Mouse (Mus musculus): ENCODE data around the gene Stat2. TPM values are rescaled to one million over a fixed set of nuclear protein-coding genes. Genes with fewer than 3 reads are reported as not detected.

The Stat2 gene
- polyA plus RNA-seq, 1 experiment from 2014 or later = 10.9 TPM

DNA sequence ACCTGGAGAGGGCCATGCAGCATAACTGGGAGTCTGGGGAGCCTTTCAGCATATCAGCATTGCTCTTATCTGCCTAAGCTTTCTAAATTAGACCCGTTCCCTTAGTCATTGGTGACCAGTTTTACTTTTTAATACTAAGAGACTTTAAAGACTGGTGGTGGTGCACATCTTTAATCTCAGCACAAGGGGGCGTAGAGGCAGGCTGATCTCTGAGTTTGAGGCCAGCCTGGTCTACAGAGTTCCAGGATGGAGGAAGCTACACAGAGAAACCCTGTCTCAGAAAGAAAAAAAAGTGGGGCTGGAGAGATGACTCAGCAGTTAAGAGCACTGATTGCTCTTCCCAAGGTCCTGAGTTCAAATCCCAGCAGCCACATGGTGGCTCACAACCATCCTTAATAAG is 69.9 kb downstream of the Stat2 start:
- Histone ChIP-seq H3K4me2 (ENCODE audit: low read length) (no peak overlapping the region), H3K4me3 (replicated peaks; ENCODE audit: low read depth, low read length) (no peak overlapping the region), H3K27me3 (ENCODE audit: insufficient read depth, low read length) (no peaks in the 10 kb centered on the region), H3K4me1 (replicated peaks; ENCODE audit: insufficient read depth, low read length) (peaks cover 18% of the 10 kb centered on the region), H3K9ac (ENCODE audit: low read depth, low read length) (no peak overlapping the region), H3K27ac (no peak overlapping the region), H3K36me3 (ENCODE audit: insufficient read depth, low read length) (no peaks in the 10 kb centered on the region), H3K9me3 (replicated peaks; ENCODE audit: low read length) (no peaks in the 10 kb centered on the region)
- DNase-seq (ENCODE audit: low spot score) = no peak
- ATAC-seq (replicated peaks; ENCODE audit: low FRiP score, low read depth) = no peak
- WGBS = 85% methylated on average over 2 of the region's 2 CpGs
- TF ChIP-seq CTCF (IDR thresholded peaks at IDR 0.05; ENCODE audit: low read depth) = peak; percentile 51

Other genes with a start within 250 kb of the Stat2 start
- 769 and 820 TPM in 2 replicates for gene Naca, start 235.0 kb upstream of the Stat2 start, polyA plus RNA-seq (2015; fragmentation: Nextera tagmentation; extraction: Ambion mirVana)
- 467 and 468 TPM in 2 replicates for gene Ptges3, start 211.6 kb upstream of the Stat2 start, polyA plus RNA-seq (2015; fragmentation: Nextera tagmentation; extraction: Ambion mirVana)
- gene Atp5b, start 187.3 kb upstream of the Stat2 start, polyA plus RNA-seq (2015; fragmentation: Nextera tagmentation; extraction: Ambion mirVana) = 3,631 and 3,848 TPM in 2 replicates
- 9.8 and 11.3 TPM in 2 replicates for gene Baz2a, start 179.0 kb upstream of the Stat2 start, polyA plus RNA-seq (2015; fragmentation: Nextera tagmentation; extraction: Ambion mirVana)
- gene Rbms2, start 90.3 kb upstream of the Stat2 start, polyA plus RNA-seq (2015; fragmentation: Nextera tagmentation; extraction: Ambion mirVana) = 27.0 and 30.0 TPM in 2 replicates
- gene Gls2, start 76.1 kb upstream of the Stat2 start, polyA plus RNA-seq (2015; fragmentation: Nextera tagmentation; extraction: Ambion mirVana) = 0.68 and 0.79 TPM in 2 replicates
- 31.5 and 35.1 TPM in 2 replicates for gene Spryd4, start 58.8 kb upstream of the Stat2 start, polyA plus RNA-seq (2015; fragmentation: Nextera tagmentation; extraction: Ambion mirVana)
- not detected in 2 replicates for gene Mip, start 44.7 kb upstream of the Stat2 start, polyA plus RNA-seq (2015; fragmentation: Nextera tagmentation; extraction: Ambion mirVana)
- gene Timeless, start 38.5 kb upstream of the Stat2 start, polyA plus RNA-seq (2015; fragmentation: Nextera tagmentation; extraction: Ambion mirVana) = 26.4 and 33.3 TPM in 2 replicates
- 0.11 and 0.34 TPM in 2 replicates for gene Apon, start 16.5 kb upstream of the Stat2 start, polyA plus RNA-seq (2015; fragmentation: Nextera tagmentation; extraction: Ambion mirVana)
- gene Apof, start 1.9 kb upstream of the Stat2 start, polyA plus RNA-seq (2015; fragmentation: Nextera tagmentation; extraction: Ambion mirVana) = 0.21 and 0.42 TPM in 2 replicates
- 0.13 and 0.16 TPM in 2 replicates for gene Il23a, start 28.2 kb downstream of the Stat2 start, polyA plus RNA-seq (2015; fragmentation: Nextera tagmentation; extraction: Ambion mirVana)
- gene Pan2, start 32.8 kb downstream of the Stat2 start, polyA plus RNA-seq (2015; fragmentation: Nextera tagmentation; extraction: Ambion mirVana) = 26.5 and 28.5 TPM in 2 replicates
- 350 and 363 TPM in 2 replicates for gene Cnpy2, start 51.9 kb downstream of the Stat2 start, polyA plus RNA-seq (2015; fragmentation: Nextera tagmentation; extraction: Ambion mirVana)
- gene Cs, start 67.2 kb downstream of the Stat2 start, polyA plus RNA-seq (2015; fragmentation: Nextera tagmentation; extraction: Ambion mirVana) = 167 and 195 TPM in 2 replicates
- 18.3 and 19.7 TPM in 2 replicates for gene Coq10a, start 98.4 kb downstream of the Stat2 start, polyA plus RNA-seq (2015; fragmentation: Nextera tagmentation; extraction: Ambion mirVana)
- 6.2 TPM in 2 replicates for gene Ankrd52, start 106.6 kb downstream of the Stat2 start, polyA plus RNA-seq (2015; fragmentation: Nextera tagmentation; extraction: Ambion mirVana)
- gene Slc39a5, start 130.7 kb downstream of the Stat2 start, polyA plus RNA-seq (2015; fragmentation: Nextera tagmentation; extraction: Ambion mirVana) = 56.0 and 64.8 TPM in 2 replicates
- gene Nabp2, start 140.9 kb downstream of the Stat2 start, polyA plus RNA-seq (2015; fragmentation: Nextera tagmentation; extraction: Ambion mirVana) = 82.4 and 85.5 TPM in 2 replicates
- gene Rnf41, start 141.1 kb downstream of the Stat2 start, polyA plus RNA-seq (2015; fragmentation: Nextera tagmentation; extraction: Ambion mirVana) = 34.9 and 39.3 TPM in 2 replicates
- 40.5 and 44.9 TPM in 2 replicates for gene Smarcc2, start 188.7 kb downstream of the Stat2 start, polyA plus RNA-seq (2015; fragmentation: Nextera tagmentation; extraction: Ambion mirVana)
- 1,410 and 1,495 TPM in 2 replicates for gene Myl6, start 223.6 kb downstream of the Stat2 start, polyA plus RNA-seq (2015; fragmentation: Nextera tagmentation; extraction: Ambion mirVana)
- gene Myl6b, start 228.1 kb downstream of the Stat2 start, polyA plus RNA-seq (2015; fragmentation: Nextera tagmentation; extraction: Ambion mirVana) = 3.2 and 3.7 TPM in 2 replicates

Data from kidney, postnatal 0 days (tissue).